Mouse (Mus musculus): ENCODE results near the gene Uvssa. TPM values are rescaled to one million over a fixed set of nuclear protein-coding genes. Genes with fewer than 3 reads are reported as not detected.
A peak's percentile ranks its signal among the peaks of the same experiment; 100 is the strongest.

Uvssa gene
- total RNA-seq, 2 experiments from 2014 or later: 2.9 to 3.4 TPM

- Histone ChIP-seq H3K27ac (no peak overlapping the region), H3K4me3 (no peak overlapping the region)
- intact Hi-C loops (cut with DNase I): no loop called here
- no peak for TF ChIP-seq CTCF (IDR thresholded peaks at IDR 0.05)
- DNase-seq: no peak
Observed at GRCm38 (mm10) chr5:33387550-33387949, 9.2 kb downstream of the Uvssa start.

DNA sequence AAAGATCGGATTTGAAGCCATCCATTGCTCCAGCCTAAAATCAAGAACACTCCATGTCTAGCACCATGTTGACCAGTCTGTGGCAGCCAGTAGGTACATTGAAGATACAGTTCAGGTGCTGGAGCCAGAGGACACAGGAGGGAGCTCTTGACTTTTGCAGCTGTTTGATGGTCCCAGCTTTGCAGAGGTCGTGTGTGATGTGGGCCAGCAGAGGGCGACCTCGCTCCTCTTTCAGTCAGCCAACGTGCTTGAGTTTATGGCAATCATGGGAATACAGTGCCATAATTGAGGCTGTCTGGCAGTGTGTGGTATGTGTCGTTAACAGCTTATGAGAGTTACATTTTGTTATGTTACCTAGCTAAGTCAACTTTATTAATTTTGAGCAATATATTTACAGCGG, 15.5 kb downstream of the Uvssa start:
- TF ChIP-seq CTCF (IDR thresholded peaks at IDR 0.05): peak; percentile 92
- no peak overlapping the region for H3K27ac ChIP-seq
- intact Hi-C loops (cut with DNase I): loop anchor here (1.0 to 5.0 kb wide), 4 partner anchors 49 to 273 kb away; no protein-coding TSS in a partner anchor

DNA sequence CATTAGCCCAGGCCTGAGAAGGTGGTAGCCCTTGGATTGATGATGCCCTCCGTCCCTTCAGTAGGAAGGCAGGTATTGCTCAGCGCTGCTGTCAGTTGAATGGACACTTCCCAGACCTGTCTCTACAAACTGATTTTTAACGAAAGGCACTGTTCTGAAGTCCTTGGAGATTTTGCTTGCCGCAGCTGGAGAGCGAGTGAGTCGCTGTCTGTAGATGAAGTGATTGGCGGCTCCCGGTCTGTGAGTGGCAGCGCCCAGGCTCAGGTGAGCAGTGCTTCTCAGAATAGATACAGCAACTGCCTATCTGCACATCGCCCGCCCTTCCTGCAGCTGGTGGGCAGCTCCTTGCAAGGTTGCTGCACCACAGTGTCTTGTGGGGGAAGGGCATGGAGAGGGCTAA, 17.3 kb downstream of the Uvssa start:
- TF ChIP-seq CTCF (IDR thresholded peaks at IDR 0.05): no peak
- Histone ChIP-seq H3K27ac (no peak overlapping the region), H3K4me3 (no peak overlapping the region)
- intact Hi-C loops (cut with DNase I): loop anchor here (2.0 kb wide), 1 partner anchor 101 kb away; no protein-coding TSS in a partner anchor
- no peak for DNase-seq

More for the DNA sequence above, 15.5 kb downstream of the Uvssa start:
- no peak overlapping the region for H3K4me3 ChIP-seq
- DNase-seq: peak; percentile 75

- TF ChIP-seq CTCF (IDR thresholded peaks at IDR 0.05): no peak
- intact Hi-C loops (cut with DNase I): no loop called here
- no peak for DNase-seq
- no peak overlapping the region for H3K27ac ChIP-seq
- H3K4me3 ChIP-seq: no peak overlapping the region
Observed at GRCm38 (mm10) chr5:33396828-33397227, 18.5 kb downstream of the Uvssa start.

DNA sequence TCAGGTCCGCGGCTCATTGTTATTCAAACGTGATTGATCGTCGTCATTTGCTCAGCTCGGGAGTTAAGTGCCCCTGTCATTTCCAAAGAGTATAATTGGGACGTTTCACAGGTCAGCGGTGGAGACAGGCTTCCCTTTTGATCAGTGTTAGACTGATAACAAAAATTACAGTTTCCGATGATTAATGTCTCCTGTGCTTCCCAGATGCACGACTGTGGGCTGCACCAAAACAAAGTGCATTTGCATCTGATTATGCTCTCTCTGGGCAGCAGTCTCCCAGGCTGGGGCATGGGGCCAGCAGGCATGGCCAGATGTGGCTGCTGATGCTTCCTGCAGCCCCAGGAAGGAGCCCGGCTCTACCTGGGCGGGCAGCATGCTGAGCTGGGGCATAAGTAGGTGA, 22.5 kb downstream of the Uvssa start:
- TF ChIP-seq CTCF (IDR thresholded peaks at IDR 0.05): no peak
- intact Hi-C loops (cut with DNase I): no loop called here
- Histone ChIP-seq H3K4me3 (no peak overlapping the region), H3K27ac (no peak overlapping the region)
- DNase-seq: no peak

GRCm38 (mm10) chr5:33420313-33420712, 42.0 kb downstream of the Uvssa start:
- intact Hi-C loops (cut with DNase I): no loop called here
- no peak overlapping the region for H3K27ac ChIP-seq
- DNase-seq: no peak
- H3K4me3 ChIP-seq: no peak overlapping the region
- no peak for TF ChIP-seq CTCF (IDR thresholded peaks at IDR 0.05)

- no peak for DNase-seq
- TF ChIP-seq CTCF (IDR thresholded peaks at IDR 0.05): no peak
- no peak overlapping the region for H3K27ac ChIP-seq
- intact Hi-C loops (cut with DNase I): no loop called here
- no peak overlapping the region for H3K4me3 ChIP-seq
Observed at GRCm38 (mm10) chr5:33427461-33427860, 49.1 kb downstream of the Uvssa start.

GRCm38 (mm10) chr5:33430106-33430505, 51.8 kb downstream of the Uvssa start:
- no peak overlapping the region for H3K27ac ChIP-seq
- no peak overlapping the region; the same call in 1 of the 2 replicates for H3K4me3 ChIP-seq
- no peak for DNase-seq
- TF ChIP-seq CTCF (IDR thresholded peaks at IDR 0.05): no peak
- intact Hi-C loops (cut with DNase I): no loop called here

- no peak for TF ChIP-seq CTCF (IDR thresholded peaks at IDR 0.05)
- intact Hi-C loops (cut with DNase I): no loop called here
- Histone ChIP-seq H3K27ac (no peak overlapping the region), H3K4me3 (peak overlapping the region; percentile 63)
- DNase-seq: no peak
Observed at GRCm38 (mm10) chr5:33430511-33431172, 52.3 kb downstream of the Uvssa start.

DNA sequence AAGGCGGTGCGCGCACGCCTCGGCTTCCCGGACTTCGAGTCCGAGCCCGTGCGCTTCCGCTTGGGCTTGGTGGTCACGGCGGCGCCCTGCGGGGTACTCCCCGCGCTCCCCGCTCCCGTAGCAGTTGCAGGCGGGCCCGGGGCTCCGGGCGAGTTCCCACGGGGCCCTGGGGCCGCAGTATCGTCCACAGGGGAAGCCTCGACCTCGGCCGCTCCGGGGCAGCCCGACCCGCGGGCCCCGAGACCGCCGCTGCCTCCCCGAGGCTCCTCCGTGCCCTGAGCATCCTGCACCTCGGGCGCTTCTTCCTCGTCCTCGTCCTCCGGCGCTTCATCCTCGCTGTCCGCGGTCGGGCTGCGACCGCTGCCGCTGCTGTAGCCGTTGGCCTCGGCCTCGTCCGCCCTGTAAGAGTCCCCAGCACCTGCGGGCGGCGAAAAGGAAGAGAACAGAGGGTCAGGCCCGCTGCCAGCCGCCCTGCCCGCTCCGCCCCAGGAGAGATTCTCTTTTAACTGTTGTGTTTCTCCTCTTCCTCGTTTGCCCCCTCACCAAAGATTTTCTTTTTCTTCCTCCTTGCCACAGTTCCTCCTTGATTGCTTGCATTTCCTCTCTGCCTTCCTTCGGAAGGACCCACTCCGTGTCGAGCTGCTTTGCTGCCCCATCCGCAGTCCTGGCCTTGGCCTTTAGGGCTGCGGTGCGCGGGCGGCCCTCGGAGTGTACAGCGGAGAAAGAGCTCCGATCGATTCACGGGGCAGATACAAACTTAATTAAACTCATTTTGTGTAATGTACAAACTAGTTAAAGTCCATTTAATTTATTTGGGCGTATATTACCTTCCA, 53.0 kb downstream of the Uvssa start:
- no peak for DNase-seq
- Histone ChIP-seq H3K27ac (no peak overlapping the region), H3K4me3 (peak overlapping the region; percentile 63)
- intact Hi-C loops (cut with DNase I): no loop called here
- TF ChIP-seq CTCF (IDR thresholded peaks at IDR 0.05): no peak

DNA sequence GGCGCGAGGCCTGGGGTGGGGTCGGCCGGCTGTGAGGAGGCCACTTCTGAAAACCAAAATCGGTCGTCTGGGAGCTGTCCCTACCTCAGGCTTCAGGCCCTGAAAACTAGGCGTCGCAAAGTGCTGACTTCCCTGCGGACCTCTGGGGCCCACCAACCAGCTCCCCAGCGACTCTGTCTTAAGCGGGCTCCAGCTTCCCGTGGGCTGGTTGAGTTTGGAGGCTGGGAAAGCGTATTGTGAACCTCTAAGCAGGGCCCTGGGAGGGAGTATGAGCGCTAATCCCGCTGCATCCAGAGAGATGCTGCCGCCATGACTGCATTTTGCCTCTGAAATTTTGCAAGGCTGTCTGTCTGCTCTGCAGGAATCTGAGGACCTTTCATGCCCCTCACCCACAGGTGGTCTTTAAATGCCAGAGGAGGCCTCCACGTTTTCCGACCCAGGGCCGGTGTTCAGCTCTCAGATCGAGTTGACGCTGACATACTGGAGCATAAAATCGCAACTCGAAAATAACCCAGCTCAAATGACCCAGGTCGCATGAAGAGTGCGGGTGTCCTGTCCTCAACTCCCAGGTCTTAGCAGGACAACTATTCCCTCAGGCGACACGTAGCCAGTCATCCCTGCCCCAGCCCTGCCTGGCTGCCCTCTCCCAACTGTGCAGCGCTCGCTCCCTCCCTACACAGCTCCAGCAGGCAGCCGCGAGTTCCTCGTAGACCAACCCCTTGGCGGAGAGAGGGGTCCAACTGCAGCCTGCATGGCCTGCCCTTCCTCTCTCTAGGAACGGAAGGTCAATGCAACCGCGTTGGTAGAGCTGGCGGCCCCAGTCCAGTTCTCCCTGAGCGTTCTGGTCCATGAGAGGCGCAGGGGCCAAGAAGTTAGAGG, 53.9 kb downstream of the Uvssa start:
- intact Hi-C loops (cut with DNase I): no loop called here
- H3K27ac ChIP-seq: no peak overlapping the region
- TF ChIP-seq CTCF (IDR thresholded peaks at IDR 0.05): no peak
- H3K4me3 ChIP-seq: peak overlapping the region; percentile 63
- DNase-seq: no peak

Measured in gastrocnemius, adult 2 months (tissue).